Mouse (Mus musculus): ENCODE results near the gene Yipf2. TPM values are rescaled to one million over a fixed set of nuclear protein-coding genes. Genes with fewer than 3 reads are reported as not detected.
A peak's percentile ranks its signal among the peaks of the same experiment; 100 is the strongest.
"Not testable (repeated sequence)": the region's sequence is repeated elsewhere in the genome, so short reads cannot be mapped to it uniquely, and the experiment has no call there.

Yipf2 gene
- polyA plus RNA-seq, 1 experiment from 2014 or later: 25.7 TPM

DNA sequence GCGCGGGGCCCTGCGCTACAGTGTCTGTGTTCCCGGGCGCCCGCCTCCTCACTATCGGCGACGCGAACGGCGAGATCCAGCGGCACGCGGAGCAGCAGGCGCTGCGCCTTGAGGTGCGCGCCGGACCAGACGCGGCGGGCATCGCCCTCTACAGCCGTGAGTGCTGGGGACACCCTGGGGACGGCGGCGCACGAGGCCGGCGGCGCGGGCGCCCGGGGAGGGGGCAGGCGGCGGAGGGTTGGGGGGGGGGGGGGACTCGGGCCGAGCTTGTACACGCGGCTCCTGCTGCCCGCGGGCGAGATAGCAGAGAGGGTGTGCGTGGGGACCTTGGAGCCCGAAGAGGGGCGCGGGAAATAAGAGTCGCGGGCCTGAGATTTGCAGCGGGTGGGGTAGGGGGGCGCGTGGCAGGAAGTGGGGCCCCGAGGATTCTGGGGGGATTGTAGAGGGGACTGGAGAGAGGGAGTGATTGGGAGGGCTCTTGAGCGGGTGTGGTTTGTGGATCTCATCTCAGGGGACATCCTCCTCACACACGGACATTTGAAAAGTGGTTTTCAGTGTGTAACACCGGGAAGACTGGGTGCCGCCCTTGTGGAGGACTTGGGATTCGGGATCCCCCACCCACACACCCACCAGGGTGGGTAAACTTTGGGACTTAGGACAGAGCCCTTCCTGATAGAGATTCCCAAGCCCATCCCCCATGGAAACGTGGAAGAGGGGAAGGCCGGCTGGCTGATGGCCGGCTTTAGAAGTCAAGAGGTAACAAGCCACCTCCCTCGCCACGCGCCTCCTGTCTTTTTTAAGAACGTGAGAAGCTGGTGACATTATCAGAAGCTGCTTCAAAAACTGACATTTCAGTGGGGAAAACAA is 45.3 kb downstream of the Yipf2 start:
- H3K9me3 ChIP-seq: no peaks in the 10 kb centered on the region
- peak overlapping the region; percentile 75 for H3K4me3 ChIP-seq
- peak overlapping the region; percentile 96 for H3K9ac ChIP-seq
- under 1% methylated on average over 50 of the region's 66 CpGs for WGBS
- peaks cover 10% of the 10 kb centered on the region for H3K36me3 ChIP-seq
- H3K4me1 ChIP-seq (replicated peaks): peaks cover 43% of the 10 kb centered on the region
- H3K27ac ChIP-seq: peak overlapping the region; percentile 99
- ATAC-seq (ENCODE audit: low FRiP score): peak; percentile 27
- peak overlapping the region; percentile 70 for H3K4me2 ChIP-seq
- H3K27me3 ChIP-seq: no peaks in the 10 kb centered on the region

DNA sequence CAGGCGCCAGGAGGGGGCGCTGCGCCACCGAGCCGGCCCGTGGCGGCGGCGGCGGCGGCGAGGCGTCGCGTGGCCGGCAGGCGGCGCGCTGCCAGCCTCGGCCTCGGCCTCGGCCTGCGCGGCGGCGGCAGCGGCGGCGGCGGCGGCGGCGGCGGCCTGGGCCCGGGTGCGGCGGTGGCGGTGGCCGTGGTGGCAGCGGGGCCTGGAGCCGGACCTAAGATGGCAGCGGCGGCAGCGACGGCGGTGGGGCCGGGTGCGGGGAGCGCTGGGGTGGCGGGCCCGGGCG is 45.9 kb downstream of the Yipf2 start, which contains the start of gene Carm1:
Gene Carm1 (plus strand): TSS at position 106 of the 286 bp plus-strand sequence.
- H3K4me1 ChIP-seq (replicated peaks): peaks cover 43% of the 10 kb centered on the region
- H3K27ac ChIP-seq: peak within 1 kb of the TSS; percentile 99
- peak within 1 kb of the TSS; percentile 70 for H3K4me2 ChIP-seq
- WGBS: under 1% methylated on average over 35 of the region's 52 CpGs
- no peaks in the 10 kb centered on the region for H3K27me3 ChIP-seq
- peak within 1 kb of the TSS; percentile 75 for H3K4me3 ChIP-seq
- H3K36me3 ChIP-seq: peaks cover 10% of the 10 kb centered on the region
- H3K9me3 ChIP-seq: no peaks in the 10 kb centered on the region
- peak within 1 kb of the TSS; percentile 96 for H3K9ac ChIP-seq
- no peak; the same call in 1 of the 2 replicates for ATAC-seq (ENCODE audit: low FRiP score)

DNA sequence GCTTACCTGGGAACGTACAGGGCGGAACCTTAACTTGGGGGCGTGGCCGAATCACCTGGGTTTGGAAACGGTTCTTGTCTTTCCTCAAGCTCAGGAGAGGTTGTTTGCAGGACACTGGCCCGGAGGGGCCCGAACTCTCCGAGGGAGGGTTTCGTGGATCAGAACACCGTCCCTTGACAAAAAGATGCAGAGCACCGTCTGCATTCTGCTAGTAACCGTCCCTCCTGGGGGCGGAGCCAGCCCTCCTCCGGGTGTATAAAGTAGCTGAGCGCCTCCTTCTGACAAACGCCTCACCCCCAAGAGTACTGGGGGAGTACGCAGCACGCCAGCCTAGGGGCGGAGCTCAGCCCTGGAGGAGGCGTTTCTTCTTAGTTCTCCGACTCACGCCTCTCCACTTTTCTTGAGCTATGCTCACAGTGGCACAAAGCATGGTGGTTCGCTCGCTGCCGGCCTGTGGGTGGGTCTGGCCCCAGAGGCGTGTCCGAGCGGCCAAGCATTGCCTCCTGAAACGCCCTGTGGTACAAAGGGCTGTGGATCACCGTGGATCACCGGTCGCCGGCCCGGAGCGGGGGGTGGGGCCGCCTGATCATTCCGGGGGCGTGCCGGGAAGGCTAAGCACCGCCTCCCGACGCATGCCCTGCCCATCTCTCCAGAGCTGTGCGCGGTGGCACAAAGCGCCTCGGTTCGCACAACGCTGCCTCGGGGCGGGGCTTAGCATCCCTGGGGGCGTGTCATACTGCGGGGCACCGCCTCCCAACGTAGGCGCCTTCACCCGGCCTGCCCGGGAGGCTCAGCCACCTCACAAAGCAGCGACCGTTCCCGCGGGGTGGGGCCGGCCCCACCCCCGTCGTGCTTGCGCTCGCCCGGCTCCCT is 46.5 kb downstream of the Yipf2 start:
- peak overlapping the region; percentile 65 for H3K4me2 ChIP-seq
- WGBS: under 1% methylated on average over 58 of the region's 67 CpGs
- H3K27ac ChIP-seq: peak overlapping the region; percentile 99
- peak overlapping the region; percentile 96 for H3K9ac ChIP-seq
- no peaks in the 10 kb centered on the region for H3K9me3 ChIP-seq
- H3K4me1 ChIP-seq (replicated peaks): peaks cover 38% of the 10 kb centered on the region
- H3K27me3 ChIP-seq: no peaks in the 10 kb centered on the region
- peak overlapping the region; percentile 75 for H3K4me3 ChIP-seq
- peaks cover 5% of the 10 kb centered on the region for H3K36me3 ChIP-seq
- peak; percentile 94 for ATAC-seq (ENCODE audit: low FRiP score)

DNA sequence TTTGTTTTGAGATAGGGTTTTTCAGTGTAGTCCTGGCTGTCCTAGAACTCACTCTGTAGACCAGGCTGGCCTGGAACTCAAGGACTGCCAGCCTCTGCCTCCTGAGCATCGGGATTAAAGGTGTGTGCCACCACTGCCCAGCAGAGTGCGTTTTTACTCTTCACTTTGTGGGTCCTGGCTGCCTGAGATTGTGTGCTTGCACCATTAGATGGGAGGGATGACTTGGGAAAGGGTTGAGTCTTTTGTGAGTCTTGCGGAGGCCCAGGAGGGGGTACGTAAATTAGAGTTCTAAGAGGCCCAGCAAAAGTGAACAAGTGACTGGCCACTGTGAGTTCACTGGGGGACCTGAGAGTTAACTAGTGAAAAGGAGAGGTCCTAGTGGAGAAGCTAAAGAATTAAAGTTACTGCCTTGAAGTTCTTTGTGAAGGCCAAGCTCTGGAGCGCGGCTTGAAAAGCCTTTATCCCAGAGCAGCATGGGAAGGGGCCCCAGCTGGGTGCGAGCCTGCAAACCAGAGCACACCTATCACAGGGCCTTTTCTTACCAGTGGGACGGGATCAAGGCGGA is 47.2 kb downstream of the Yipf2 start:
- H3K4me1 ChIP-seq (replicated peaks): peaks cover 37% of the 10 kb centered on the region
- peak; percentile 60 for ATAC-seq (ENCODE audit: low FRiP score)
- peak overlapping the region; percentile 96 for H3K9ac ChIP-seq

DNA sequence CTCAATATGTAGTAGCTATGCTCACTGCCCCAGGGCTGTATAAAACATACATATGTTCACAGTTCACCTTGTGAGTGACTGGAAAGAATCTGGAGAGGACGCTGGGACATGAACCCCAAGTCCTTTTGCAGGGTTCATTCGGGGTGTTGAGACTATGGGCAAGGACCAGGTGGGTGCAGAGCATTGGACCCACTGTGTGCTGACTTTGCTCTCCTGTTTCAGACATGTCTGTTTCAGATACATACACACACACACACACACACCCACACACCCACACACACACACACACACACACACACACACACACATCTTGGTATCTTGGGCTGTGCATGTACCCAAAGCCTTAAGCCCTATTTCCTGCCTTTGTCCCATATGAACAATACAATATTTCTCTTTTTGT is 50.6 kb downstream of the Yipf2 start:
- H3K4me3 ChIP-seq; H3K9me3 ChIP-seq; ATAC-seq (ENCODE audit: low FRiP score); H3K27ac ChIP-seq; H3K9ac ChIP-seq; H3K27me3 ChIP-seq; H3K4me2 ChIP-seq; H3K36me3 ChIP-seq: not testable (repeated sequence)
- H3K4me1 ChIP-seq (replicated peaks): peaks cover 14% of the 10 kb centered on the region
- WGBS: 89% methylated on average over 2 of the region's 2 CpGs

More for the DNA sequence above, 47.2 kb downstream of the Yipf2 start:
- H3K27me3 ChIP-seq: no peaks in the 10 kb centered on the region
- H3K4me3 ChIP-seq: peak overlapping the region; percentile 75
- H3K27ac ChIP-seq: peak overlapping the region; percentile 99
- 4% methylated on average over 9 of the region's 9 CpGs for WGBS
- peak overlapping the region; percentile 65 for H3K4me2 ChIP-seq
- H3K9me3 ChIP-seq: no peaks in the 10 kb centered on the region
- no peaks in the 10 kb centered on the region for H3K36me3 ChIP-seq

DNA sequence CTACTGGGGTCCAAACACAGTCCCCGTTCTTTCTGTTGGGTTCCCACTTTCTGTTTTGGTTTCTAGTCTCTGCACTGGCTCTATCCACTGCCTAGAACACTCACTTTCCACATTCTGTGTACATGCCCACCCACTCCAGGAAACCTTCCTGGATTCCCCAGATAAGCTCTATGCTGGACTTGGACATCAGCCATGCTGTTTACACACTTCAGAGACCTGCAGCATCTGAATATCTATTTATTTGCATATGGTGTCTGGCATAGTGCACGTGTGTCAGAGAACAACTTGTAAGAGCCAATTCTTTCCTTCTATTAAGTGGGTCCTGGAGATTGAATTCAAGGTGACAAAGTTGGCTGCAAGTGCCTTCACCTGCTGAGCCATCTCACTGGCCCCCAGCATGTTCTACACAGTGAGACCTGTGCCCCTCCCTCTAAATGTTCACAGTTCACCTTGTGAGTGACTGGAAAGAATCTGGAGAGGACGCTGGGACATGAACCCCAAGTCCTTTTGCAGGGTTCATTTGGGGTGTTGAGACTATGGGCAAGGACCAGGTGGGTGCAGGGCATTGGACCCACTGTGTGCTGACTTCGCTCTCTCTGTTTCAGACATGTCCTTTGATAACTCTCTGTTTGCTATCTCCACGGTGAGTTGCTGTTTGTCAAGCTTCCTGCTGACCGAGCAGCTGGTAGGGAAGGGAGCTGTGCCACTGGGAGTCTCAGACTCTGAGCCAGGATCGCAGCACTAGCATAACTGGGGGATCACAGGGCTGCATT is 52.5 kb downstream of the Yipf2 start:
- Histone ChIP-seq H3K4me2 (no peak overlapping the region), H3K27me3 (no peaks in the 10 kb centered on the region), H3K36me3 (no peaks in the 10 kb centered on the region), H3K4me1 (replicated peaks) (peaks cover 10% of the 10 kb centered on the region), H3K27ac (no peak overlapping the region), H3K9ac (0 out of 2 replicates have a peak overlapping the region, but pooled peaks have one; percentile 24), H3K4me3 (no peak overlapping the region), H3K9me3 (no peaks in the 10 kb centered on the region)
- 80% methylated on average over 7 of the region's 7 CpGs for WGBS
- ATAC-seq (ENCODE audit: low FRiP score): no peak

MicroRNAs encoded within 50 kb of the gene (microRNA counts, 519-probe panel; counts per million panel counts)
- microRNA mmu-miR-1946b: 51.3 counts per million

Small RNA genes within 50 kb of the gene (microRNA-seq; reads per million reads assigned to microRNA genes)
- gene Mir1946b: not detected

Other genes with a start within 250 kb of the Yipf2 start
- 253 and 276 TPM in 2 replicates for gene Ilf3, start 225.0 kb downstream of the Yipf2 start, polyA plus RNA-seq (2015; fragmentation: Nextera tagmentation; extraction: Ambion mirVana)
- 50.6 and 54.0 TPM in 2 replicates for gene Qtrt1, start 181.0 kb downstream of the Yipf2 start, polyA plus RNA-seq (2015; fragmentation: Nextera tagmentation; extraction: Ambion mirVana)
- gene Dnm2, start 167.9 kb downstream of the Yipf2 start, polyA plus RNA-seq (2015; fragmentation: Nextera tagmentation; extraction: Ambion mirVana): 64.9 and 72.1 TPM in 2 replicates
- 57.0 and 61.8 TPM in 2 replicates for gene Tmed1, start 82.6 kb downstream of the Yipf2 start, polyA plus RNA-seq (2015; fragmentation: Nextera tagmentation; extraction: Ambion mirVana)
- gene AB124611, start 66.7 kb downstream of the Yipf2 start, polyA plus RNA-seq (2015; fragmentation: Nextera tagmentation; extraction: Ambion mirVana): 3.4 and 3.8 TPM in 2 replicates
- 29.4 and 29.9 TPM in 2 replicates for gene Carm1, start 45.9 kb downstream of the Yipf2 start, polyA plus RNA-seq (2015; fragmentation: Nextera tagmentation; extraction: Ambion mirVana)
- gene Timm29, start 106 bp downstream of the Yipf2 start, polyA plus RNA-seq (2015; fragmentation: Nextera tagmentation; extraction: Ambion mirVana): 53.5 and 55.0 TPM in 2 replicates
- 156 and 158 TPM in 2 replicates for gene Smarca4, start 23.3 kb upstream of the Yipf2 start, polyA plus RNA-seq (2015; fragmentation: Nextera tagmentation; extraction: Ambion mirVana)
- 12.4 and 15.6 TPM in 2 replicates for gene Ldlr, start 130.7 kb upstream of the Yipf2 start, polyA plus RNA-seq (2015; fragmentation: Nextera tagmentation; extraction: Ambion mirVana)
- 22.0 and 26.4 TPM in 2 replicates for gene Spc24, start 167.5 kb upstream of the Yipf2 start, polyA plus RNA-seq (2015; fragmentation: Nextera tagmentation; extraction: Ambion mirVana)
- 4.7 and 5.0 TPM in 2 replicates for gene Kank2, start 205.9 kb upstream of the Yipf2 start, polyA plus RNA-seq (2015; fragmentation: Nextera tagmentation; extraction: Ambion mirVana)
- 0.39 and 0.53 TPM in 2 replicates for gene Angptl8, start 242.7 kb upstream of the Yipf2 start, polyA plus RNA-seq (2015; fragmentation: Nextera tagmentation; extraction: Ambion mirVana)